Mouse (Mus musculus) thymus, postnatal 14 days (tissue): ENCODE results near the gene Fcmr.
A peak's percentile ranks its signal among the peaks of the same experiment; 100 is the strongest.

Experiments used
- DNase-seq: peaks from one replicate; pipeline ENCODE4 v3.0.0; 2021

The Fcmr gene

GRCm38 (mm10) chr1:130865541-130866221, at the start of gene Fcmr:
TSS of gene Fcmr (plus strand) at chr1:130865669.
- no peak for DNase-seq

- no peak for DNase-seq
Measured at GRCm38 (mm10) chr1:130819737-130820136, 45.7 kb upstream of the Fcmr start.

DNA sequence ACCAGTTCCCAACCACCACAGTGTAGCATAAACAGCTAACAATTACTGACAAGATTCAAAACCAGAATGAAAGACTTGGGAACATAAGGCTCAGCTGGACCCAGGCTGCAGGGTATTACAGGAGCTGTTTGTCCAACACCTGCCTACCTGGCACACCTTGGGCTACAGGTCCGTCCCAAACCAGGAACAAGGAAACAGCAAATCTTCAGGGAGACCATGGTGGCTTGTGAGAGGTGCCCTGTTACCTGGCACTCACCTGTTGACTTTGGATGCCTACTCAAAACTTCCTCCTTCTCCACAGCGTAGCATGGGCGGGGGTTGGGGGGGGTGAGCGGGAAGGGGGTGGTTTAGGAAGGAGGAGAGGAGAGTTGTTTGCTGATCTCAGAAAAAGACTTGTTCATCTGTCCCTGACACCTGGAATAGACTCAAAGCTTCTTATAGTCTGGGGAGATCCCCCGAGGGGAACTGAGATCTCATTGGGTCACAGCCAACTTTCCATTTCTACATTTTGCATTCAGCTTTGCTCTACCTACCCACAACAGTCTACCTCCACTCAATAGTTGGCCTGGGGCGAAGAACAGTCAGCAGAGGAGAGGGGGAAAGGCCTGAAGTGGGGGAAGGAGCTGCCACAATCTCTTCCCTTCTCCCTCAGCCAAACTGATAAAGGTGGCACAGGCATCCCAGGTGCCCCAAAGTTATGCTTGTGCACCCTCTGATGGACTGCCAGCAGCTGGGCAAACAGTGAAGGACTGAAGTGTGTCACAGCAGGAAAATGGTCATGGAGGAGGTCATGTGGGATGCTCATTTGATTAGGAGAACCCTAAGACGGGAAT, 44.9 kb upstream of the Fcmr start:
- no peak for DNase-seq

- no peak for DNase-seq
Measured at GRCm38 (mm10) chr1:130821149-130821471, 44.4 kb upstream of the Fcmr start.

DNA sequence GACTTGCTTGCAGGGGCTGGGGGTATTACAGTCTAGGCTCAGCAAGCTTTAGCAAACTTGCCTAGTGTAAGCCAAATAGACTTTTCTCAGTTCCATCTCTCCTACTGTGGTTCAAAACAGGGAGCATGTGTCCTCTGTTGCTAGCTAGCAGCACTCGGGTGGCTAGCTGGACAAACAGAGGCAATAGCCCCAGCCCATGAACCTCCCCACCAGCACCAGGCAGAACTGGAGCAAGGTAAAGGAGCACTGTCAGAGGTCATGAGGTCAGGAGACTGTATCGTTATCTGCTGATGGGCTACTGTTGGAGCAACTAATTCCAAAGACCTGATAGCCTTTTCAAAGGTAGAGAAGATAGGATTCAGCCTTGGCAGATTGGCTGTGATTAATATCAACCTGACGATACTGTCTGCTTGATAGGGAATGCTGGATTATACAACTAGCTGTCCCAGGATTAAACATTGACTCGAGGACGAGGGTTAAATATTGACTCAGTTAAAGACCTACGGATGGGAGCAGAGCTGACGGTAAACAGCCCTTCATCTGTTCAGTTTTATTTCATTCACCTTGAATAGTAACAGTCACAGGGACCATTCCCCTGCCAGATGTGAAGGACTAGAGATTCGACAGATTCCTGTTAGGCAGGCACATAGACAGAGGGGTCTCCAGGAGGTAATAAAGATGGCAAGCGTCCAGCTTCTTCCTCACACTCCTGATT, 43.4 kb upstream of the Fcmr start:
- DNase-seq, result no peak

GRCm38 (mm10) chr1:130826448-130826847, 39.0 kb upstream of the Fcmr start, which contains the start of gene Pigr:
TSS of gene Pigr (plus strand) at chr1:130826684.
- no peak for DNase-seq

DNA sequence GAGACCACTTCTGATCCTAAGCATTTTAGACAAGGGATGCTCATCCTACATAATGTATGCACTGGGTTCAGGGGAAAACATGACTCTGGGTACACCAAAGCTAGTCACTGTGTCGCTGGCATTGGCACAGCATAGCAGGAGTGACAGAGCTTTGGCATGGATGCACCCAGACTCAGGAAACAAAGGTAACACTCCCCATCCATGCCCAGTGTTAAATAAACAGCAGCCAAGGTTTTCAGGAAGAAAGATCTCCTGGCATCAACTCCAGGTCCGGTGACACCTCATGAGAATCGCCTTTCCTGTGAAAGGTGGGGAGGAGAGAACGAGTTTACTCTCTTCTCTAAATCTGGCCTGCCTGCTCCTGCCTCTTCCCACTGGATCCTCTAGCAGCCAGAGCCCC, 36.8 kb upstream of the Fcmr start:
- DNase-seq, result no peak

DNA sequence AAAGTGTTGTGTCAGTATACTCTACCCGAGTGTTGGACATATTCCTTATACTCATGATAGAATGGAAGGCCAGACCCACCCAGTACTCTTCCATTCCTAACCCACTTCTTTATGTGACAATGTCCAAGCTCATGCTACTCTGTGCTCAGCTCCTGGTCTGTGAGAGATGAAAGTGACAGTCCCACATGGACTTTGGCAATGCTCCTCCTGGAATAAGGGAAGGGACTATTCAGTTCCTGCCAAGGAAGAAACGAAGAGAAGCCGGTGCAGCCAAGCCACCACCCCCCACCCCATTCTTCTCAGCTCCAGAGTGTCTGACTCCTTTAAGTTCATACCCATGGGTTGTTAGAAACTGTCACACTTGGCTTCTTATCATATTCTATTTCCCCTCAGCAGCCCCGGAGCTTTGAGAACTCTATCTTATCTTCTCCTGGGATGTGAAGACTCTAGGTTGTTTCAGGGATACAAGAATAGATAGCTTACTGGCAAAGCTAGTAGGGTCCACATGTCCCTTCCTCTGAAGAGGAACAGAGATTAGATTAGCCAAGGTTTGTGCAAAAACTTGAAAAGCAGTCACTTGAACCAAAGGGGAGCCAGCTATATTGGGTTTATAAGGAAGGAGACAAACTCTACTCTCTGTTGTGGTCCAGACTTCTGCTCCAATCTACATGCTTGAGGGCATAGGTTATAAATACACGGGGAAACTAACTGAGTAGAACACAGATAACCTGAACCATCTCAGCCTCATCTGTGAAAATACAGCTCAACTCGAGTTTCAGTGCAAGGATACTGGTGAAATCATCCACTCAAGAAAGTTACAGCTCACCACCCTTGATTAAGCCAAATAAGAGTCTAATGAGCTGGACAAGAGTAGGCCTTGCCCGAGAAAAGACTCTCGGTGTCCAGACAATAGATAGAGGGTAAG, 35.3 kb upstream of the Fcmr start:
- DNase-seq, result no peak

DNA sequence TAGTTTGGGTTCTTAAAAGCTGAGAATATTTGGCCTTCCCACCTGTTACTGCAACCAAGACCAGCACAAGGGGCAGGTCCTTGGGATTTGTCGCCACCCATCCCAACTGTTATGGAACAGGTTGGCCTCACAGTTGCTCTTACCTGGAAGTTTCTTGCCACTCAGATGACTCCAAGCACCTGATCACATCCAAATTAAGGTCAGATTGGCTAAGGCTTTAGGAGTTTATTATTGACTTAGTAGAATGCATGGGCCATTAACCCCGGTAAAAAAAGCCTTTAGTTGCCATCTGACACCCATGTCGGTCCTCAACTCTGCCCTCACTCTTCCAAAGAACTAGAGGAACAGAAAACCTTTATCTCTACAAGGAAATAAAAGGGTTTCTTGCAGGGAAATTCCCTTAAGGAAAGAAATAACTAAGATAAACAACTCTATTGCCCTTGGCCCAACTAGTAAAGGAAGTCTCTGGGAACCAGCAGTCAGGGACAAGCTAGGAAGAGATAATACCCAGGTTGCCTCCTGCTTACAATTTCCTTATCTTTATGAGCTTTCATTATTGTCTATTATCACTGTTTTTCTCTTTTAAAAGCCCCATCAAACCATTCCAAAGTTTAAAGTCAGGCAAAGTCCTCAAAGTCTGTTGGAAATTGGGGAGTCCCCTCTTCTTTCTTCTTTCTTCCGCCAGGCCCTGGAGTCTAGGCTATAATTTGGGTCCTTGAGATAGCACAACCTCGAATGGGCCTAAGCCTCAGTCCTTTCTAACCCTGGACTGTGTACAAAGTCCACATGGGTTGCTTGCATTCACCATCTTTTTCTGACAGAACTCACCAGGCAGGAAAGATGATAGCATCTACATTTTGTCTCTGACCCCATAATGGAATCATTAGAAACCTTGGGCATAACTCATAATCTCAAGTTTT, 33.0 kb upstream of the Fcmr start:
- no peak for DNase-seq

DNA sequence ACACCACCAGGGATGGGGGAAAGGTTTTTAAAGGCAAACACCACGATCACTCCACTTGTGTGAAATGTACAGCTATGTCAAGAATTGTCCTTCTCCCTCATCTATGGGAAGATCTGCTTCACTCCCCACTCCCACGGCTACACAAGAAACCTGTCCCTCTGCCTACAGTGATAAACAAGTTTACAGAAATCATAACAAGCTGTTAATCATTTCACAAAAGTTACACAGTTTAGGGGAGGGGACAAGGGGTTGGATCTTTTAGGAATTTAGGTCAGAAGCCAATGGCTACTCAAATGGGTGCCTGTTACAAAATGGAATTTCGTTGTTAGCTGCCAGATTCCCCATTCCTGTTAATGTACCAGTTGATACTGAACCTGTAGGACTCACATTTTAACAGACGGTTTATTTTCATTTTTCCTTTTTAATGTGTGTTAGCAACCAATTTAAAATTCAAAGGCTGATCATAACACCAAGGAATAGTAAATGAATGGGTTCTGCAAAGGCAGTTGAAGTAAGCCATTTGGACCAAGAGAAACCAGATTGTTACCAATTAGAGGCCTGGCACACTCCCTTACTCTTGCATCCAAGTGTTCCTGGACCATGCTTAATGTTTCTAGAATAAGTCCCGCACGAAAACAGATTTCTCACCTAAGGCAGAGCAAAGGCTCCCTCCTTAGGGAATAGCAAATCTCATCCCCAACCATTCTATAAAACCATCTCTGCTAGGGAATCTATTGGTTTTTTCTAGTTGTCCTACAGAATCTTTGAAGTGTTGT, 30.1 kb upstream of the Fcmr start:
- no peak for DNase-seq

- peak; percentile 80 for DNase-seq
Measured at GRCm38 (mm10) chr1:130838288-130838687, 27.2 kb upstream of the Fcmr start.

DNA sequence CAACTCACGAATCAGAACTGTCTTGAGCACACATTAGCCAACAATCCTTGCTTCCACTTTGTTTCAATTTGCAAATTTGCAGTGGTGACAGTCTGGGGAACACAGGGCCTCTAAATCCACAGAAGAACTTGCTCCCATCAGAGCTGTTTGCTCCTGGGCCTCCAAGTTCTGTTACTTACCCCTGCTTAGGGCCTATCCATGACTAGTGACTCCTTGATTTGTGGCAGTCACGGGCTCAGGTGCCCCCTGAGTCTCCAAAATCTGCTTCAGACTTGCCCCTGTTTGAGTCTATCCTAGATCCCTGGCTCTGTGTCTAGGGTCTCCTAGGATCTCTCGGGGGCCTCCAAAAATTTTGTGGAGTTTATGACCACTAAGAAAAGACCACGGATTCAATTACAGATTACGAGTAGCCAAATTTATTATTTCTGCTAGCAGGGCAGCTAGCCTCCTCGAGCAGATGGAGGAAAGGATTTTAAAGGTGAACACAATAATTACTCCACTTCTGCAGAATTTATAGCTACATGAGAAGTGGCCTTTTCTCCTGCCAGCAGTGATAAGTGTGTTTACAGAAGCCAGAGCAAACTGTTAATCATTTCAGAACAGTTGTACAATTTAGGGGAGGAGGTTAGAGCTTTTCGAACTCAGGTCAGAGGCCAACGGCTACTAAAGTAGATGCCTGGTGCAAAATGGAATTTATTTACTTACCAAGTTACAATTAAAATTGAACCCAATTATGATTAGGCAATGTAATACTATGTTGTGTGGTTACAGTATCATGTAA, 24.7 kb upstream of the Fcmr start:
- DNase-seq, result no peak

DNA sequence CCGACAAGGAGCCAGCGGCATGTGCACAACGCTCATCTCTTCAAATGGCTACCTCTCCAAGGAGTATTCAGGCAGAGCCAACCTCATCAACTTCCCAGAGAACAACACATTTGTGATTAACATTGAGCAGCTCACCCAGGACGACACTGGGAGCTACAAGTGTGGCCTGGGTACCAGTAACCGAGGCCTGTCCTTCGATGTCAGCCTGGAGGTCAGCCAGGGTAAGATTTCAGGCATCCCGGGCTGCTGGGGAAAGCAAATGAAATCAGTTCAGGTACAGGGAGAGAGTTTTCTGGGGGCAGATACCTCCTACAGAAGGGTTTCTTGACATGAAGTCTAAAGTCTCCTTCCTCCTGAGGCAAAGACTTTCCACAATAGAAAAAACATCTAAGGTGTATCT, 23.8 kb upstream of the Fcmr start:
- no peak for DNase-seq

DNA sequence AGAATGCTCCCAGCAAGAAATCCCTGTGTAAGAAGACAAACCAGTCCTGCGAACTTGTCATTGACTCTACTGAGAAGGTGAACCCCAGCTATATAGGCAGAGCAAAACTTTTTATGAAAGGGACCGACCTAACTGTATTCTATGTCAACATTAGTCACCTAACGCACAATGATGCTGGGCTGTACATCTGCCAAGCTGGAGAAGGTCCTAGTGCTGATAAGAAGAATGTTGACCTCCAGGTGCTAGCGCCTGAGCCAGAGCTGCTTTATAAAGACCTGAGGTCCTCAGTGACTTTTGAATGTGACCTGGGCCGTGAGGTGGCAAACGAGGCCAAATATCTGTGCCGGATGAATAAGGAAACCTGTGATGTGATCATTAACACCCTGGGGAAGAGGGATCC, 21.0 kb upstream of the Fcmr start:
- DNase-seq, result no peak

- DNase-seq, result no peak
Measured at GRCm38 (mm10) chr1:130849530-130850214, 15.8 kb upstream of the Fcmr start.

DNA sequence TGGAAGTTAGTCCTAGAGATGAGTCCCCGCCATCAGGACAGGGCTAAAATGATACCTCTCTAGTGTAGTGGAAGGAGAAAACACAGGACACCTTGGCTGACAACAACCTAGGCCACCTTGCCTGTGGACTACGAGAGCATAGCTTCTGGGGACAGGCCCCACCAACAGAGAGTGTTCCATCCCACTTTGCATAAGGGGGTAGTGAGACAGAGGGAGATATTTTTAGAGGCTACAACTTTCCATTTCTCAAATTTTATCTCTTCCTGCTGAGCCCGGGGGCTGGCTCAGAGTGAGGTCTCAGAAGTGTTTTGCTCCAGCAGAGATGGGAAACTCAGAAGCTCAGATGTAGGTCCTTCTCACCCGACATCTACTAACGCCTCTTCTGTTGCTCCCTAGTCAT, 15.1 kb upstream of the Fcmr start:
- DNase-seq, result no peak

- DNase-seq, result no peak
Measured at GRCm38 (mm10) chr1:130854819-130855218, 10.7 kb upstream of the Fcmr start.

DNA sequence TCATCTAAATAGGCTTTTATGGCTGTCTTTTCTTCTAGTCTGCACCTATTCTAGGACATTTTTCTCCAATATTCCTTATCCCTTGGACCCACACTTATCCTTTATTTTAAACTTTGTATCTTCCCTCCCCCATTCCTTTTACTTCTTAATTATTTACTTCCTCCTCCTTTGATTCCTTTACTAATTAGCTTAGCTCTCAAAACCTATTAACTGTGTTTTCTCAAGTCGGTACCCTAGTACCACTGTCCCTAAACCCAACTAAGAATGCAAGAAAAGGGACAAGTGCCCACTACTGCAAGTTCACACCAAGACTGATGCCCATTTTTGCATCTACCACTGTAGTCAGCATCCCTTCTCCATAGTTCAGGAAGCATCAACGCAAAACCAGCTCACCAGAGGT, 9.7 kb upstream of the Fcmr start:
- no peak for DNase-seq

GRCm38 (mm10) chr1:130857456-130857855, 8.0 kb upstream of the Fcmr start:
- no peak for DNase-seq
